Mouse (Mus musculus): ENCODE measurements around the gene Nfrkb. TPM values are rescaled to one million over a fixed set of nuclear protein-coding genes. Genes with fewer than 3 reads are reported as not detected.
A peak's percentile ranks its signal among the peaks of the same experiment; 100 is the strongest.

The Nfrkb gene
- polyA plus RNA-seq, 1 experiment from 2014 or later = 23.7 TPM

DNA sequence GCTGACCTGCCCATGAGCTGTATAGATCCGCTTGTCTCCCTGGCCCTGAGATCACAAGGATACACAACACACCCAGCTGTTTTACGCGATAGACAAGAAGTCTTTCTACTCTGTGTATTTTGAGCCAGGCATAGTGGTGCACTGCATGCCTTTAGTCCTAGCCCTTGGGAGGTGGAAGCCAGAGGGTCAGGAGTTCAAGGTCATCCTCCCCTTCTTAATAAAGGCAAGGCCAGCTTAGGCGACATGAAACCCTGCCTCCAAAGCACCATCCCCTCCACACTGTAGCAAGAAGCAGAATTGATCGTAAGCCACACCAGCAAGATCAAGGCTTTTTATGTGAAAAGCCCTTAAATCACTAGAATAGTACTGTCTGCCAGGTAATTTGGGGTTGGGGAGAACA lies 45.8 kb downstream of the Nfrkb start:
- no peaks in the 10 kb centered on the region for H3K9me3 ChIP-seq
- WGBS = 76% methylated on average over 5 of the region's 5 CpGs
- H3K4me2 ChIP-seq = no peak overlapping the region
- H3K36me3 ChIP-seq = no peaks in the 10 kb centered on the region
- H3K27me3 ChIP-seq = no peaks in the 10 kb centered on the region
- H3K9ac ChIP-seq = no peak overlapping the region
- no peak for ATAC-seq (ENCODE audit: insufficient number of reproducible peaks, insufficient read depth, low FRiP score, low TSS enrichment, low read depth)
- no peak overlapping the region for H3K27ac ChIP-seq
- no peak overlapping the region for H3K4me3 ChIP-seq
- no peaks in the 10 kb centered on the region for H3K4me1 ChIP-seq

DNA sequence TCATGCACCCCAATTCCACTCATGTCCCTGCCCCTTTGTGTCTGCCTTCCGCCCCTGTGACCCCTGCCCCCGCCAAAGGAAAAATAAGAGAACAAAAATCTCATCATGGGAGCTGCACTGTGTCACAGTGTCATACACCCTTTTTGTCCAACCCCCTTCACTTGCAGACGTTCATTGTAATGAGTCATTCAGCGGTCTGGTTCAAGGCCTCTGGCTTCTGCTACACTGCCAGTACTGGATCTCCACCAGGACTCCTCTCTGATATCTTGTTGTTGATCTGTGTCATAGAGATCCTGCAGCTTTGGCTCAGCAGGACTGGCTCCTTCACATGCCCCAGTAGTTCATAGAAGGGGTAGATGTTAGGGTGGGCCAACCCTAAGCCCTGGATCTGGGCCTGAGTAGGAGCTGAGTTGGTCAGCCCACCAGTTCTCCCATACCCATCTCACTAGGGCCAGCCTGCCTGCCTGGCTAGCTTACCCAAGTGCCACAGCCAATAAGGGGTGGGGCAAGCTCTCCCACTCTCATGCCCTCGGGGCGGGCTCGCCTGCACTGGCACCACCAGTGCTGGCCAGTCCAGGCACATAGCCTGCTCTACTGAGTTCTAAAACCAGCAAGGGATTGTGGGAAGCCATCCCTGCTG lies 46.5 kb downstream of the Nfrkb start:
- Histone ChIP-seq H3K36me3 (no peaks in the 10 kb centered on the region), H3K9ac (no peak overlapping the region), H3K4me3 (no peak overlapping the region), H3K27ac (no peak overlapping the region), H3K4me1 (no peaks in the 10 kb centered on the region), H3K4me2 (no peak overlapping the region), H3K9me3 (no peaks in the 10 kb centered on the region), H3K27me3 (no peaks in the 10 kb centered on the region)
- WGBS = 79% methylated on average over 7 of the region's 7 CpGs
- ATAC-seq (ENCODE audit: insufficient number of reproducible peaks, insufficient read depth, low FRiP score, low TSS enrichment, low read depth) = 0 out of 2 replicates have a peak, but pooled peaks have one; percentile 32

DNA sequence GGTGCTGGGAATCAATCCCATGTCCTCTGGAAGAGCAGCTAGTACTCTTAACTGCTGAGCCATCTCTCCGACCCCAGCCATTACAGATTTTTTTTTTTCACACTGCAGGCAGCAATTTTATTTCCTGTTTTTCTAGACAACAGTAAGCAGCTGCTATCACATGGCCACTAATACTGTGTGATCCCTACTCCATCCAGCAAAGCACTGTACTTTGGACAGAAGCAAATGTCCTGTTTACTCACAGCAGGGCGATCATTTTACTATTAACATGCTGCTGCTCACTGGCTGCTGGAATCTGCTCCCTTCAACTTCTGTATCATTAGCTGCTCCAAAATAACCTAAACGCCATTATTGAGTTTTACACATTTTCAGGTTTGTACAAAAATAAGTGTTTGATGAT lies 47.4 kb downstream of the Nfrkb start:
- no peak overlapping the region for H3K27ac ChIP-seq
- 78% methylated on average over 3 of the region's 3 CpGs for whole genome bisulfite sequencing
- no peaks in the 10 kb centered on the region for H3K36me3 ChIP-seq
- ATAC-seq (ENCODE audit: insufficient number of reproducible peaks, insufficient read depth, low FRiP score, low TSS enrichment, low read depth) = no peak
- H3K9me3 ChIP-seq = no peaks in the 10 kb centered on the region
- no peak overlapping the region for H3K9ac ChIP-seq
- H3K4me2 ChIP-seq = no peak overlapping the region
- no peaks in the 10 kb centered on the region for H3K27me3 ChIP-seq
- H3K4me1 ChIP-seq = no peaks in the 10 kb centered on the region
- no peak overlapping the region for H3K4me3 ChIP-seq

DNA sequence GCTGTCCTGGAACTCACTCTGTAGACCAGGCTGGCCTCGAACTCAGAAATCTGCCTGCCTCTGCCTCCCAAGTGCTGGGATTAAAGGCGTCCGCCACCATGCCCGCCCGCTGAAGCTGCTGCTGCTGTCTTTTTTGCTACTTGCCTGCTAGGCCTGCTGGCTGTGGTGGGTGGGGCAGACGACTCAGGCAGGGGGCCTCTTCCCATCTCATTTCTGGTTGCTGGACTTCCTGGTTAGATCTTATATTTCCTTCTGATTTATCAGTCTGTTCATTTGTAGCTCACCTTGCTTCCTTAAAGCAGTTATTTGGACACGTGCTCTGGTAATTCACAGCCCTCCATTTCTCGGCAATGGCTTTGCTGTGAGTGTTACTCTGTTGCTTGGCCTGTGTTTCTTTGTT lies 49.4 kb downstream of the Nfrkb start:
- Histone ChIP-seq H3K9ac (no peak overlapping the region), H3K27ac (no peak overlapping the region), H3K4me1 (no peaks in the 10 kb centered on the region), H3K9me3 (no peaks in the 10 kb centered on the region), H3K4me3 (no peak overlapping the region), H3K27me3 (no peaks in the 10 kb centered on the region), H3K4me2 (no peak overlapping the region), H3K36me3 (no peaks in the 10 kb centered on the region)
- ATAC-seq (ENCODE audit: insufficient number of reproducible peaks, insufficient read depth, low FRiP score, low TSS enrichment, low read depth) = no peak
- 85% methylated on average over 8 of the region's 8 CpGs for WGBS

DNA sequence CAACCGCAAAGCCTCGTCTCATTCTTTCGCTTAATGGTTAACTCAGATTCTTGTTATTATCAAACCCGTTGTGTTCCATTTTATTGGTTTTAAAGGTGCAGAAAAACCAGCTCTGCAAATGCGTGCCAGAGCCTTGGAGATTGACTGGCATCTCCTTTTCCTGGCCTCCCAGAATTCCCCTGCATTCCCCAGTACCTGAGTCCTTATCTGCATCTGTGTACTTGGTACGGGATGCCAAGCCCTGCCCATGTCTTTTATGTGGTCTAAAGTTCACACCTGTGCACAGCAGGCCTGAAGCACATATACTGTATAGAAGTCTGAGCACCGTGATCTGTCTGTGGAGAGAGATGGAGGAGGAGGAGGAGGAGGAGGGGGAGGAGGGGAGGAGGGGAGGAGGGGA lies 51.9 kb downstream of the Nfrkb start:
- ATAC-seq (ENCODE audit: insufficient number of reproducible peaks, insufficient read depth, low FRiP score, low TSS enrichment, low read depth) = no peak
- Histone ChIP-seq H3K4me3 (no peak overlapping the region), H3K4me2 (no peak overlapping the region), H3K36me3 (no peaks in the 10 kb centered on the region), H3K4me1 (no peaks in the 10 kb centered on the region), H3K27me3 (no peaks in the 10 kb centered on the region), H3K9me3 (no peaks in the 10 kb centered on the region), H3K9ac (no peak overlapping the region), H3K27ac (no peak overlapping the region)
- WGBS = 81% methylated on average over 7 of the region's 7 CpGs

GRCm38 (mm10) chr9:31438834-31439233 lies 52.8 kb downstream of the Nfrkb start:
- no peak for ATAC-seq (ENCODE audit: insufficient number of reproducible peaks, insufficient read depth, low FRiP score, low TSS enrichment, low read depth)
- H3K27ac ChIP-seq = no peak overlapping the region
- H3K9me3 ChIP-seq = no peaks in the 10 kb centered on the region
- no peak overlapping the region for H3K4me3 ChIP-seq
- 68% methylated on average over 5 of the region's 5 CpGs for WGBS
- no peak overlapping the region for H3K9ac ChIP-seq
- no peaks in the 10 kb centered on the region for H3K36me3 ChIP-seq
- H3K27me3 ChIP-seq = no peaks in the 10 kb centered on the region
- no peaks in the 10 kb centered on the region for H3K4me1 ChIP-seq
- no peak overlapping the region for H3K4me2 ChIP-seq

GRCm38 (mm10) chr9:31439341-31439740 lies 53.3 kb downstream of the Nfrkb start:
- Histone ChIP-seq H3K9ac (no peak overlapping the region), H3K4me3 (no peak overlapping the region), H3K4me1 (0 out of 2 replicates have a peak, but pooled peaks cover 1% of the 10 kb centered on the region), H3K4me2 (no peak overlapping the region), H3K9me3 (no peaks in the 10 kb centered on the region), H3K36me3 (no peaks in the 10 kb centered on the region), H3K27ac (no peak overlapping the region), H3K27me3 (no peaks in the 10 kb centered on the region)
- no peak for ATAC-seq (ENCODE audit: insufficient number of reproducible peaks, insufficient read depth, low FRiP score, low TSS enrichment, low read depth)
- WGBS = 86% methylated on average over 6 of the region's 6 CpGs

DNA sequence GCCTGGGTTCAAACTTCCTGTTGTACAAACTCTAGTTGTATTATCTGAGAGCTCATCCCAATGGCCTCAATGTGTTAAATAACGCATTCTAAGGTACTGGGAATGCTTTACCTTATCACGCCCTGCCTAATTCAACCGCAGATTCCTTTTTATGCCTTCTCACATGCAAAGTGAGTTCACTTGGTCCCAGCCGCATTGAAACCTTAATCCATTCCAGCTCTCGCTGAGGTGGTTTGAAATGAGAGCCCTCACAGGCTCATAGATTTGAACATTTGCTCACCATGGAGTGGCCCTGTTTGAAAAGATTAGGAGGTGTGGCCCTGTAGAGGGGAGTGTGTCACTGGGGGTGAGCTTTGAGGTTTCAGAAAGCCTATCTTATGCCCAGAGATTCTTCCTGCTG lies 54.4 kb downstream of the Nfrkb start:
- Histone ChIP-seq H3K27me3 (no peaks in the 10 kb centered on the region), H3K27ac (no peak overlapping the region), H3K9me3 (no peaks in the 10 kb centered on the region), H3K36me3 (no peaks in the 10 kb centered on the region), H3K4me1 (0 out of 2 replicates have a peak, but pooled peaks cover 4% of the 10 kb centered on the region), H3K9ac (no peak overlapping the region), H3K4me2 (no peak overlapping the region), H3K4me3 (no peak overlapping the region)
- ATAC-seq (ENCODE audit: insufficient number of reproducible peaks, insufficient read depth, low FRiP score, low TSS enrichment, low read depth) = no peak
- 79% methylated on average over 5 of the region's 5 CpGs for WGBS

- Histone ChIP-seq H3K27me3 (no peaks in the 10 kb centered on the region), H3K9ac (no peak overlapping the region), H3K9me3 (no peaks in the 10 kb centered on the region), H3K36me3 (no peaks in the 10 kb centered on the region), H3K4me3 (no peak overlapping the region), H3K4me1 (0 out of 2 replicates have a peak, but pooled peaks cover 4% of the 10 kb centered on the region), H3K4me2 (no peak overlapping the region), H3K27ac (no peak overlapping the region)
- no peak for ATAC-seq (ENCODE audit: insufficient number of reproducible peaks, insufficient read depth, low FRiP score, low TSS enrichment, low read depth)
- 69% methylated on average over 3 of the region's 3 CpGs for WGBS
Measured at GRCm38 (mm10) chr9:31441487-31441886, 55.5 kb downstream of the Nfrkb start.

DNA sequence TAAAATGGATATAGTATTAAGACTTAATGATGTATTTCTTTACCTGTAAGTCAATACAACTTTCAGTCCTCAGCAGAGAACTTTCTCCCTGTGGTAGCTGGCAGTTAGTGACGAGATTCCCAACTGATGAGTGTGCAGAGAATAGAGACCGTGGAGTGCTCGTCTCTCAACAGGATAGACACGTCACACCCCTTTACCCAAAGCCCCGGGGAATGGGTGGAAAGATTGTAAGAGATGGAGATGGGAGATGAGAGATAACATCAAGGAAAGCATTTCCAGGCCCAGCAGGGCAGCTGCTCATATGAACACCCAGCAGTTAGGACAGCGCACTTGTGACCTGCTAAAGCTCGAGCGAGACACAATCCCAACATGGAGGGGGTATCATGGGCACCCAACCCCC lies 58.2 kb downstream of the Nfrkb start:
- 64% methylated on average over 8 of the region's 8 CpGs for WGBS
- Histone ChIP-seq H3K4me3 (no peak overlapping the region), H3K27ac (no peak overlapping the region), H3K36me3 (no peaks in the 10 kb centered on the region), H3K9me3 (no peaks in the 10 kb centered on the region), H3K4me2 (no peak overlapping the region), H3K27me3 (no peaks in the 10 kb centered on the region), H3K9ac (no peak overlapping the region), H3K4me1 (0 out of 2 replicates have a peak, but pooled peaks cover 4% of the 10 kb centered on the region)
- ATAC-seq (ENCODE audit: insufficient number of reproducible peaks, insufficient read depth, low FRiP score, low TSS enrichment, low read depth) = no peak

GRCm38 (mm10) chr9:31449145-31449772 lies 63.3 kb downstream of the Nfrkb start:
- Histone ChIP-seq H3K4me2 (no peak overlapping the region), H3K27me3 (no peaks in the 10 kb centered on the region), H3K9me3 (no peaks in the 10 kb centered on the region), H3K27ac (no peak overlapping the region), H3K36me3 (no peaks in the 10 kb centered on the region), H3K4me1 (0 out of 2 replicates have a peak, but pooled peaks cover 3% of the 10 kb centered on the region), H3K9ac (no peak overlapping the region), H3K4me3 (no peak overlapping the region)
- ATAC-seq (ENCODE audit: insufficient number of reproducible peaks, insufficient read depth, low FRiP score, low TSS enrichment, low read depth) = no peak
- WGBS = 82% methylated on average over 7 of the region's 7 CpGs

GRCm38 (mm10) chr9:31452166-31452565 lies 66.2 kb downstream of the Nfrkb start:
- Histone ChIP-seq H3K4me1 (no peaks in the 10 kb centered on the region), H3K36me3 (no peaks in the 10 kb centered on the region), H3K9me3 (no peaks in the 10 kb centered on the region), H3K27ac (no peak overlapping the region), H3K27me3 (no peaks in the 10 kb centered on the region), H3K4me3 (no peak overlapping the region), H3K4me2 (no peak overlapping the region), H3K9ac (no peak overlapping the region)
- 49% methylated on average over 10 of the region's 10 CpGs for WGBS
- no peak for ATAC-seq (ENCODE audit: insufficient number of reproducible peaks, insufficient read depth, low FRiP score, low TSS enrichment, low read depth)

Data from embryonic facial prominence, embryonic 13.5 days (tissue).